Mouse (Mus musculus) adrenal gland, adult 18-20 months (tissue): ENCODE measurements around the gene Taar6. TPM values are rescaled to one million over a fixed set of nuclear protein-coding genes. Genes with fewer than 3 reads are reported as not detected.

ENCODE experiments used
- DNase-seq, 2 experiments: peaks; one replicate each; pipeline ENCODE4 v3.0.0; 2021 to 2022; ENCODE audit warnings: low spot score in 2 of 2
- long read RNA-seq, 2 experiments: library from polyadenylated mRNA; stranded (forward); transcript quantifications; one replicate each; pipeline ENCODE4 v2.0.0; 2021
- total RNA-seq, 2 experiments: library from RNA; stranded (reverse); gene quantifications; 1 replicate in 1 of 2; 2 replicates in 1 of 2; pipeline ENCODE4 v1.2.3; 2021

Taar6 gene
- not detected for total RNA-seq
- long read RNA-seq, experiment 1: 0 reads
- long read RNA-seq, experiment 2: 0 reads

- DNase-seq: no peak
These were observed at the start of gene Taar6 for GRCm38 (mm10) chr10:23985546-23985945. TSS of gene Taar6 (minus strand) at chr10:23985646.

GRCm38 (mm10) chr10:24031347-24031746 is 45.9 kb upstream of the Taar6 start:
- no peak for DNase-seq

GRCm38 (mm10) chr10:24026922-24027321 is 41.5 kb upstream of the Taar6 start, which contains the start of gene Taar7d:
TSS of gene Taar7d (plus strand) at chr10:24027222.
- no peak for DNase-seq

- no peak for DNase-seq
These were observed 22.7 kb upstream of the Taar6 start for GRCm38 (mm10) chr10:24008143-24008542.

GRCm38 (mm10) chr10:24007034-24007433 is 21.6 kb upstream of the Taar6 start:
- no peak for DNase-seq

- DNase-seq: no peak
These were observed 21.0 kb upstream of the Taar6 start for GRCm38 (mm10) chr10:24006442-24006841.

- DNase-seq: no peak
These were observed 14.2 kb upstream of the Taar6 start, which contains the start of gene Taar7b for GRCm38 (mm10) chr10:23999639-24000038. TSS of gene Taar7b (plus strand) at chr10:23999939.

- DNase-seq: no peak
These were observed 7.9 kb upstream of the Taar6 start, which contains the start of gene Taar7a for GRCm38 (mm10) chr10:23993381-23993780. TSS of gene Taar7a (minus strand) at chr10:23993481.

GRCm38 (mm10) chr10:23986419-23986818 is 973 bp upstream of the Taar6 start:
- DNase-seq: no peak

GRCm38 (mm10) chr10:23978901-23979705 is 6.3 kb downstream of the Taar6 start:
- DNase-seq: peak; percentile 66

GRCm38 (mm10) chr10:23977958-23978357 is 7.5 kb downstream of the Taar6 start:
- no peak for DNase-seq

- no peak for DNase-seq
These were observed 14.2 kb downstream of the Taar6 start for GRCm38 (mm10) chr10:23971256-23971655.

- no peak for DNase-seq
These were observed 14.7 kb downstream of the Taar6 start, which contains the start of gene Taar5 for GRCm38 (mm10) chr10:23970656-23971165. TSS of gene Taar5 (plus strand) at chr10:23970706.

- no peak for DNase-seq
These were observed 20.4 kb downstream of the Taar6 start for GRCm38 (mm10) chr10:23964921-23965610.

GRCm38 (mm10) chr10:23963444-23963843 is 22.0 kb downstream of the Taar6 start:
- DNase-seq: no peak

- no peak for DNase-seq
These were observed 25.0 kb downstream of the Taar6 start, which contains the start of gene Taar4 for GRCm38 (mm10) chr10:23960444-23960915. TSS of gene Taar4 (plus strand) at chr10:23960494.

- DNase-seq: no peak
These were observed 26.4 kb downstream of the Taar6 start for GRCm38 (mm10) chr10:23959071-23959470.

GRCm38 (mm10) chr10:23951714-23952113 is 33.7 kb downstream of the Taar6 start:
- no peak for DNase-seq

- no peak for DNase-seq
These were observed 35.9 kb downstream of the Taar6 start, which contains the start of gene Taar3 for GRCm38 (mm10) chr10:23949508-23950005. TSS of gene Taar3 (plus strand) at chr10:23949558.

GRCm38 (mm10) chr10:23948026-23948425 is 37.4 kb downstream of the Taar6 start:
- no peak for DNase-seq

- DNase-seq: no peak
These were observed 43.0 kb downstream of the Taar6 start for GRCm38 (mm10) chr10:23942465-23942864.
